In genomic region chr6:12260325-12261076, GRCm38 (mm10) we compare ENCODE assay signal across 8 mouse cellular contexts.
DNase-seq lines count a peak whose midpoint lies in the region; ATAC-seq and TF ChIP-seq lines count a peak whose summit lies in the region.
"Had no signal": no experiment of that assay in that cellular context is flagged by ENCODE, and none has a peak within 500 bp of the region (broad histone marks: within the 10 kb centered on the region; RNA-seq: fewer than 3 reads in every experiment).

No protein-coding gene starts in this region.

- H3K4me1 ChIP-seq in forebrain, embryonic 15.5 days, result peaks cover 19% of the 10 kb centered on the region
- no peaks in the 10 kb centered on the region for H3K4me1 ChIP-seq in intestine, postnatal 0 days (replicated peaks; ENCODE audit: control insufficient read depth, insufficient read depth, low read length)
- H3K4me1 ChIP-seq in limb, embryonic 12.5 days (replicated peaks), result no peaks in the 10 kb centered on the region
- H3K4me1 ChIP-seq in neural tube, embryonic 14.5 days (ENCODE audit: control insufficient read depth, insufficient read depth, low read length), result 0 out of 2 replicates have a peak, but pooled peaks cover 10% of the 10 kb centered on the region
- H3K4me1 ChIP-seq: liver, embryonic 13.5 days had no signal

- H3K9ac ChIP-seq in forebrain, embryonic 15.5 days (replicated peaks), result 0 out of 2 replicates have a peak overlapping the region, but pooled peaks have one; percentile 13
- H3K9ac ChIP-seq in intestine, postnatal 0 days (ENCODE audit: low read depth, low read length), result no peak overlapping the region
- H3K9ac ChIP-seq in limb, embryonic 12.5 days (replicated peaks), result no peak overlapping the region
- H3K9ac ChIP-seq in neural tube, embryonic 14.5 days (replicated peaks; ENCODE audit: low read depth, low read length), result no peak overlapping the region
- H3K9ac ChIP-seq: liver, embryonic 13.5 days had no signal

- peak overlapping the region; percentile 46 for H3K4me2 ChIP-seq in forebrain, embryonic 15.5 days (replicated peaks)
- H3K4me2 ChIP-seq in intestine, postnatal 0 days (replicated peaks; ENCODE audit: low read depth), result no peak overlapping the region
- H3K4me2 ChIP-seq in limb, embryonic 12.5 days, result no peak overlapping the region
- peak overlapping the region; percentile 29; the same call in 1 of the 2 replicates for H3K4me2 ChIP-seq in neural tube, embryonic 14.5 days (ENCODE audit: low read depth, low read length)
- H3K4me2 ChIP-seq: liver, embryonic 13.5 days had no signal

- DNase-seq in A20 (ENCODE audit: low read depth, low spot score), result peak; percentile 69
- DNase-seq in CD8-positive naive resting alpha-beta T cell, adult 2 months (ENCODE audit: low read depth in 2 of 2, low spot score in 2 of 2), result peak; percentile 13 to 47
- peak; percentile 15 for DNase-seq in c-Kit-positive CD71-positive TER-119-negative erythroid progenitor cells, embryonic 14.5 days (ENCODE audit: low read depth)
- DNase-seq: liver, embryonic 13.5 days had no signal

- no peaks in the 10 kb centered on the region for H3K27me3 ChIP-seq in forebrain, embryonic 15.5 days
- no peaks in the 10 kb centered on the region for H3K27me3 ChIP-seq in intestine, postnatal 0 days (replicated peaks; ENCODE audit: control insufficient read depth, insufficient read depth, low read length)
- no peaks in the 10 kb centered on the region for H3K27me3 ChIP-seq in limb, embryonic 12.5 days
- no peaks in the 10 kb centered on the region for H3K27me3 ChIP-seq in neural tube, embryonic 14.5 days (ENCODE audit: control insufficient read depth, insufficient read depth, low read length)
- H3K27me3 ChIP-seq: liver, embryonic 13.5 days had no signal

- H3K4me3 ChIP-seq in forebrain, embryonic 15.5 days, result peak overlapping the region; percentile 17
- H3K4me3 ChIP-seq in intestine, postnatal 0 days (ENCODE audit: low read depth, low read length), result no peak overlapping the region
- H3K4me3 ChIP-seq in limb, embryonic 12.5 days (replicated peaks), result no peak overlapping the region
- H3K4me3 ChIP-seq in neural tube, embryonic 14.5 days (ENCODE audit: low read depth, low read length), result no peak overlapping the region
- H3K4me3 ChIP-seq: liver, embryonic 13.5 days had no signal

- peak; percentile 94 for ATAC-seq in forebrain, embryonic 15.5 days (replicated peaks)
- 0 out of 2 replicates have a peak, but pooled peaks have one; percentile 67 for ATAC-seq in intestine, postnatal 0 days
- ATAC-seq in limb, embryonic 12.5 days (ENCODE audit: insufficient number of reproducible peaks, insufficient read depth, low FRiP score, low TSS enrichment, low read depth), result peak; percentile 63; the same call in 1 of the 2 replicates
- ATAC-seq in neural tube, embryonic 14.5 days (ENCODE audit: low read depth), result peak; percentile 94

- H3K9me3 ChIP-seq in forebrain, embryonic 15.5 days, result no peaks in the 10 kb centered on the region
- H3K9me3 ChIP-seq in intestine, postnatal 0 days (ENCODE audit: control insufficient read depth), result no peaks in the 10 kb centered on the region
- no peaks in the 10 kb centered on the region for H3K9me3 ChIP-seq in limb, embryonic 12.5 days
- no peaks in the 10 kb centered on the region for H3K9me3 ChIP-seq in neural tube, embryonic 14.5 days (ENCODE audit: control insufficient read depth, low read length)
- H3K9me3 ChIP-seq: liver, embryonic 13.5 days had no signal

- no peaks in the 10 kb centered on the region for H3K36me3 ChIP-seq in forebrain, embryonic 15.5 days
- H3K36me3 ChIP-seq in intestine, postnatal 0 days (ENCODE audit: control insufficient read depth, insufficient read depth), result no peaks in the 10 kb centered on the region
- no peaks in the 10 kb centered on the region for H3K36me3 ChIP-seq in limb, embryonic 12.5 days
- no peaks in the 10 kb centered on the region for H3K36me3 ChIP-seq in neural tube, embryonic 14.5 days (ENCODE audit: control insufficient read depth, insufficient read depth, low read length)
- H3K36me3 ChIP-seq: liver, embryonic 13.5 days had no signal

- TF ChIP-seq CTCF in intestine, postnatal 0 days (IDR thresholded peaks at IDR 0.05; ENCODE audit: low read depth), result peak; percentile 79

- 23% methylated on average over 9 of the region's 9 CpGs for WGBS in forebrain, embryonic 15.5 days
- WGBS in intestine, postnatal 0 days, result 25% methylated on average over 9 of the region's 9 CpGs
- 46% methylated on average over 9 of the region's 9 CpGs for WGBS in limb, embryonic 12.5 days
- WGBS in neural tube, embryonic 14.5 days, result 17% methylated on average over 9 of the region's 9 CpGs

- H3K27ac ChIP-seq in forebrain, embryonic 15.5 days (replicated peaks), result 0 out of 2 replicates have a peak overlapping the region, but pooled peaks have one; percentile 23
- H3K27ac ChIP-seq in intestine, postnatal 0 days (ENCODE audit: low read depth, low read length), result no peak overlapping the region
- H3K27ac ChIP-seq in limb, embryonic 12.5 days, result no peak overlapping the region
- H3K27ac ChIP-seq in neural tube, embryonic 14.5 days (ENCODE audit: low read depth, low read length), result peak overlapping the region; percentile 40
- H3K27ac ChIP-seq: liver, embryonic 13.5 days had no signal

Comparison
In these comparisons a context has a peak if more than half of its experiments do, and no peak if none do; other contexts are left out.
1. DNase-seq: peak in every context shown above with its lines; median percentile 69 in A20; 30 in CD8-positive naive resting alpha-beta T cell, adult 2 months; 15 in c-Kit-positive CD71-positive TER-119-negative erythroid progenitor cells, embryonic 14.5 days.
2. H3K27ac ChIP-seq: peak in forebrain, embryonic 15.5 days (single experiment) and neural tube, embryonic 14.5 days (single experiment); none in intestine, postnatal 0 days (single experiment) and limb, embryonic 12.5 days (single experiment).
3. H3K4me2 ChIP-seq: peak in forebrain, embryonic 15.5 days (single experiment) and neural tube, embryonic 14.5 days (single experiment); none in intestine, postnatal 0 days (single experiment) and limb, embryonic 12.5 days (single experiment).
4. Peak in every context shown above with its lines, with median percentiles within 50 percentile points of each other: ATAC-seq.